In genomic region chr1:193381597-193382404, GRCm38 (mm10) we compare ENCODE assay signal across 8 mouse cellular contexts. TPM values are rescaled to one million over a fixed set of nuclear protein-coding genes. Genes with fewer than 3 reads are reported as not detected.
A peak's percentile ranks its signal among the peaks of the same experiment; 100 is the strongest.
DNase-seq lines count a peak whose midpoint lies in the region; ATAC-seq lines count a peak whose summit lies in the region.

No protein-coding gene starts in this region.

- peak overlapping the region; percentile 70 for H3K9ac ChIP-seq in heart, embryonic 13.5 days
- H3K9ac ChIP-seq in hindbrain, embryonic 13.5 days: peak overlapping the region; percentile 43; the same call in 1 of the 2 replicates
- H3K9ac ChIP-seq in midbrain, embryonic 13.5 days (replicated peaks): no peak overlapping the region

- ATAC-seq in heart, embryonic 13.5 days (ENCODE audit: extremely low read depth, insufficient number of reproducible peaks, low FRiP score, low TSS enrichment): no peak; the same call in 1 of the 2 replicates
- no peak for ATAC-seq in hindbrain, embryonic 13.5 days (ENCODE audit: low FRiP score)
- peak; percentile 15 for ATAC-seq in midbrain, embryonic 13.5 days
- ATAC-seq in activated CD4-positive, CD25-positive, alpha-beta regulatory T cell, adult 4 months: no peak
- ATAC-seq in erythroblast, adult 5-6 weeks (replicated peaks; ENCODE audit: low FRiP score, poor library complexity, severe bottlenecking): no peak

- no peak for DNase-seq in heart, adult 18-20 months
- peak; percentile 81 for DNase-seq in brain, adult 2 months (ENCODE audit: low read depth, low spot score)
- no peak for DNase-seq in cerebellum, adult 8-10 months

- peaks cover 32% of the 10 kb centered on the region for H3K4me1 ChIP-seq in heart, embryonic 13.5 days
- H3K4me1 ChIP-seq in hindbrain, embryonic 13.5 days (replicated peaks): peaks cover 32% of the 10 kb centered on the region
- peaks cover 27% of the 10 kb centered on the region for H3K4me1 ChIP-seq in midbrain, embryonic 13.5 days (replicated peaks)

- peak overlapping the region; percentile 79 for H3K27ac ChIP-seq in heart, embryonic 13.5 days (replicated peaks)
- peak overlapping the region; percentile 69 for H3K27ac ChIP-seq in hindbrain, embryonic 13.5 days
- H3K27ac ChIP-seq in midbrain, embryonic 13.5 days: no peak overlapping the region

- peak overlapping the region; percentile 51 for H3K4me3 ChIP-seq in heart, embryonic 13.5 days
- no peak overlapping the region for H3K4me3 ChIP-seq in hindbrain, embryonic 13.5 days
- H3K4me3 ChIP-seq in midbrain, embryonic 13.5 days (replicated peaks): peak overlapping the region; percentile 14; the same call in 1 of the 2 replicates

- H3K36me3 ChIP-seq in heart, embryonic 13.5 days: no peaks in the 10 kb centered on the region
- H3K36me3 ChIP-seq in hindbrain, embryonic 13.5 days: no peaks in the 10 kb centered on the region
- H3K36me3 ChIP-seq in midbrain, embryonic 13.5 days: no peaks in the 10 kb centered on the region

- 23% methylated on average over 11 of the region's 11 CpGs for WGBS in heart, embryonic 13.5 days
- 32% methylated on average over 11 of the region's 11 CpGs for WGBS in hindbrain, embryonic 13.5 days
- 28% methylated on average over 11 of the region's 11 CpGs for WGBS in midbrain, embryonic 13.5 days

- H3K27me3 ChIP-seq in heart, embryonic 13.5 days (replicated peaks): no peaks in the 10 kb centered on the region
- H3K27me3 ChIP-seq in hindbrain, embryonic 13.5 days: no peaks in the 10 kb centered on the region
- no peaks in the 10 kb centered on the region for H3K27me3 ChIP-seq in midbrain, embryonic 13.5 days

- H3K9me3 ChIP-seq in heart, embryonic 13.5 days: no peaks in the 10 kb centered on the region
- no peaks in the 10 kb centered on the region for H3K9me3 ChIP-seq in hindbrain, embryonic 13.5 days
- H3K9me3 ChIP-seq in midbrain, embryonic 13.5 days: no peaks in the 10 kb centered on the region

- H3K4me2 ChIP-seq in heart, embryonic 13.5 days: peak overlapping the region; percentile 79
- peak overlapping the region; percentile 38 for H3K4me2 ChIP-seq in hindbrain, embryonic 13.5 days
- peak overlapping the region; percentile 35 for H3K4me2 ChIP-seq in midbrain, embryonic 13.5 days (replicated peaks)

RNA-seq across cellular contexts. Expression of gene Camk1g, which starts 11.7 kb away (rescaled TPM):
- 7.5 and 8.3 TPM in 2 replicates for polyA plus RNA-seq in heart, embryonic 13.5 days (2015; fragmentation: Nextera tagmentation; extraction: Ambion mirVana)
- under 1 TPM; 0.15 to 0.22 TPM for total RNA-seq in heart, adult 18-20 months (2021)
- 31.7 and 35.5 TPM in 2 replicates for polyA plus RNA-seq in hindbrain, embryonic 13.5 days (2015; fragmentation: Nextera tagmentation; extraction: Ambion mirVana)
- 42.5 and 43.0 TPM in 2 replicates for polyA plus RNA-seq in midbrain, embryonic 13.5 days (2015; fragmentation: Nextera tagmentation; extraction: Ambion mirVana)
- not detected for polyA plus RNA-seq in activated CD4-positive, CD25-positive, alpha-beta regulatory T cell, adult 4 months (2017; shearing (Covaris generic))
- not detected in 2 replicates for total RNA-seq in erythroblast, adult 5-6 weeks (2015; ENCODE audit: low replicate concordance)
- total RNA-seq in erythroblast, adult 5-6 weeks (2017; ENCODE audit: low replicate concordance): not detected in 2 replicates
